In the genomic region with DNA sequence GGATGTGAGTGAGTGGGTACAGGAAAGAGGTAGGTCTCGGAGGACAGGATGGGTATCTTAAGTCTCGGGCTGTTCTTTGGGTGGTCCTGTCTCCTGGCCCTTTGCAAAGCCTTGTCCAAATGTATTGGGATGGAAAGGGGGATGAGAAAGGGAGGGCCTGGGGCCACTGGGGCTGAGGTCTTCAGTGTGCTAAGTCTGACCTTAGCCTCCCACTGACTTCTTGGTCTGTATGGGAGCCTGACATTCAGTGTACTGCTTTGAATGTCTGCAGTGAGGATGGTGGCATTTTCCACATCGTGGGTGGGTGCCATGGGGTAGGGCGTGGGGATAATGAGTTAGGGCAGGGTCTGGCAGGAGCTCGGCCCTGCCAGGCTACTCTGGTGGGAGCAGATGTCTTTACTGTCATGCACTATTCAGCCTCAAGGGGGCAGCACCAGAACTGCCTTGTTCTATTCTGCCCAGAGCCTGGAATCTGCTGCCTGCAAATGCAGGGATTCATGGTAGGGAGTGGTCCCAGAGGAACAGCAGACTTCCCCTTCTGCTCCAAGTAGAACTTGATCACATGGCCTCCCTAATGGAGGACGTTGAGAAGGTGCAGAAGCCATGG, we compare ENCODE assay signal across 8 mouse cellular contexts. TPM values are rescaled to one million over a fixed set of nuclear protein-coding genes. Genes with fewer than 3 reads are reported as not detected.
DNase-seq lines count a peak whose midpoint lies in the region.

No protein-coding gene starts in this region.

- intact Hi-C loops in heart, postnatal 10 days (cut with DNase I) = loop anchor here (1.0 kb wide), 1 partner anchor 585 kb away; no protein-coding TSS in a partner anchor

- DNase-seq in CD4-positive helper T cell, adult 2 months (ENCODE audit: low read depth, low spot score) = peak; percentile 39
- peak; percentile 49 for DNase-seq in adrenal gland, adult 2 months
- peak; percentile 90 for DNase-seq in embryo, embryonic 10.5 days (ENCODE audit: low spot score)
- DNase-seq in heart, postnatal 10 days = peak; percentile 45 to 77
- DNase-seq in layer of hippocampus, adult 11-12 months (ENCODE audit: low spot score) = peak; percentile 73
- DNase-seq in lung, adult 18-20 months = peak; percentile 6 to 16
- DNase-seq in ovary, postnatal 36 days (ENCODE audit: low spot score) = peak; percentile 50
- peak; percentile 38 to 51 for DNase-seq in thymus, postnatal 36 days

RNA-seq across cellular contexts. Expression of gene Foxi1, which starts 21.0 kb away (rescaled TPM):
- not detected for total RNA-seq in adrenal gland, adult 2 months (2021)
- not detected in 2 replicates for polyA plus RNA-seq in adrenal gland, adult 2 months (2012; rRNA removed)
- not detected for total RNA-seq in heart, postnatal 10 days (2021)

Comparison
In these comparisons a context has a peak if more than half of its experiments do, and no peak if none do; other contexts are left out.
1. Peak in every context shown above with its lines: DNase-seq.
2. DNase-seq: peak in every context shown above with its lines; median percentile 90 in embryo, embryonic 10.5 days; 73 in layer of hippocampus, adult 11-12 months; 61 in heart, postnatal 10 days; 50 in ovary, postnatal 36 days; 49 in adrenal gland, adult 2 months; 44 in thymus, postnatal 36 days; 39 in CD4-positive helper T cell, adult 2 months; 11 in lung, adult 18-20 months.